Comparison of ENCODE assay signal across 13 mouse cellular contexts in the genomic region with DNA sequence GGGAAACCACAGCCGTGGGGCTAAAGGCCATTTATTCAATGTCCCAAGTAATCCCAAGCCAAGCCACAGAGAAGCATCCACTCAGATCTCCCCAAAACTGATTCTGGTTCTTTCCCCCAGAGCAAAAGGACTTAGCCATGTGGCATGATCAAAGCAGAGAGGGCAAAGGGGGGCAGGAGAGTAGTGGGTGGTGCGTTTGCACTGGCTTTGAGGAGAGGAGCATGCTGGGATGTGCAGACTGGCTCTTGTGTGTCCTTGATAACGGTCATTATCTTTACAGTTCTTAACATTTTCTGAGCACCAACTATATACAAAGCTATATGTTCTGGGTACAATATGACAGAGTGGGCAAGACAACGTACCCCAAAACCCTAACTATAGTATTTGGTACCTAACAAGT. TPM values are rescaled to one million over a fixed set of nuclear protein-coding genes. Genes with fewer than 3 reads are reported as not detected.
"Had no signal": no experiment of that assay in that cellular context is flagged by ENCODE, and none has a peak within 500 bp of the region (broad histone marks: within the 10 kb centered on the region; RNA-seq: fewer than 3 reads in every experiment).

No protein-coding gene starts in this region.

- H3K9me3 ChIP-seq: limb, embryonic 12.5 days; lung, embryonic 15.5 days; midbrain, embryonic 15.5 days; neural tube, embryonic 12.5 days had no signal

- H3K4me3 ChIP-seq: limb, embryonic 12.5 days; lung, embryonic 15.5 days; midbrain, embryonic 15.5 days; neural tube, embryonic 12.5 days had no signal

- H3K4me2 ChIP-seq: limb, embryonic 12.5 days; lung, embryonic 15.5 days; midbrain, embryonic 11.5 days; midbrain, embryonic 15.5 days; neural tube, embryonic 12.5 days had no signal

- DNase-seq: kidney, adult 2 months; kidney, postnatal 36 days; right cerebral cortex, postnatal 4 days; spleen, adult 18-20 months; thymus, postnatal 14 days had no signal

- H3K27me3 ChIP-seq: limb, embryonic 12.5 days; lung, embryonic 15.5 days; neural tube, embryonic 12.5 days had no signal

- ATAC-seq: intestine, embryonic 16.5 days; midbrain, embryonic 15.5 days had no signal

- H3K27ac ChIP-seq: limb, embryonic 12.5 days; midbrain, embryonic 15.5 days; neural tube, embryonic 12.5 days had no signal

- H3K36me3 ChIP-seq: midbrain, embryonic 15.5 days had no signal

- H3K9ac ChIP-seq: limb, embryonic 12.5 days; lung, embryonic 15.5 days; midbrain, embryonic 15.5 days; neural tube, embryonic 12.5 days had no signal

RNA-seq across cellular contexts. Expression of gene Gm973, which starts 23.6 kb away (rescaled TPM):
- total RNA-seq: liver, adult 2 months; neutrophil, adult 5-6 weeks had no signal
- polyA plus RNA-seq: liver, adult 2 months had no signal
